Mouse (Mus musculus) spleen, adult 2 months (tissue): ENCODE measurements around the gene Tdrd9.

Experiments
- CTCF ChIP-seq: fragments of 200-500 bp; IDR thresholded peaks from 2 replicates; pipeline ENCODE4 v1.5.1; 2011; ENCODE audit warnings: mild to moderate bottlenecking, inconsistent platforms; ENCODE audit not compliant: insufficient read depth, insufficient read length, insufficient replicate concordance; ENCODE audit errors: extremely low read depth
- POLR2A ChIP-seq: fragments of 200-500 bp; IDR thresholded peaks from 2 replicates; pipeline ENCODE4 v1.6.1; 2011; ENCODE audit warnings: low read depth, low read length, inconsistent platforms

DNA sequence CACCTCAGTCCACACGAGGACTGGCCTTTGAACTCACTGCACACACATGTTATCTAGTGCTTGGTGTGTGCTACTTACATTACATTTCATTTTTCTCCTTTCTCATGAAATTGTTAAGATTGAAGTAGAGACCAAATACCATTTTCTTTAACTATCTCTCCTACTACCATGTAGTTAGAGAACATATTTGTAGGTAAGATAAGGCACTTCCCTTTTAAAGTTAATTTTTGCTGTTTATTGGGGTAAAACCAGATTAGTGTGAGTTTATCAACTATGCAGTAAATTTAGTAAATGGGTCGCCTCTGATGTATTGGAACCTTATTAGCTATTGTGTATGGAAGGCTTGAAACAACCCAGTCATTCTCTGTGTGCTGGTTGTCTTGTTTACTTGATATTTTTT lies 11.8 kb downstream of the Tdrd9 start:
- TF ChIP-seq CTCF, result no peak
- no peak for TF ChIP-seq POLR2A
